Mouse (Mus musculus) Muller cell, postnatal 12 days (primary cell): ENCODE data around the gene Heg1.
A peak's percentile ranks its signal among the peaks of the same experiment; 100 is the strongest.

Experiments
- DNase-seq: peaks from one replicate; pipeline ENCODE4 v3.0.0-alpha.2; 2015; ENCODE audit errors: inconsistent ontology term

Gene Heg1

GRCm38 (mm10) chr16:33820269-33821178 lies 136.4 kb downstream of the Heg1 start:
- peak; percentile 70 for DNase-seq
